In the genomic region with DNA sequence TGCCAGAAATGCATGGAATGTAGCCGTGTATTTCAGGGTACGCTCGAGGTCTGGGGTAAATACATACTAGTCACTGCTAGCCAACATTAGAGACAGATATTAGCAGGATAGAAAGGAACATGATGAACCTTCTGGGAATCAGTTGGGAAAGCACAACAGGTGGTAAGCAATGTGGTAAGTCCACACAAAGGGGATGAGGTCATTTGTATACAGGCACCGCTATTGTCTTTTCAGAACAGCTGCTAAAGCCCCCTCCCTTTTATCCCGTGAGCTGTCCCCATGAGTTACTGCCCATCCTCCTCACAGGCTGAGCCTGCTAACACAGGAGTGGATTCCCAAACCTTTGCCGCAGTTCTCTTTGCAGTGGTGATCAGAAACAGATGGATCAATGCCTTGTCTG, we compare ENCODE assay signal across 11 mouse cellular contexts.
DNase-seq lines count a peak whose midpoint lies in the region; ATAC-seq and TF ChIP-seq lines count a peak whose summit lies in the region.
"Had no signal": no experiment of that assay in that cellular context is flagged by ENCODE, and none has a peak within 500 bp of the region (broad histone marks: within the 10 kb centered on the region; RNA-seq: fewer than 3 reads in every experiment).

No protein-coding gene starts in this region.

- no peak overlapping the region for H3K4me3 ChIP-seq in forebrain, embryonic 14.5 days (ENCODE audit: low read depth, low read length)
- H3K4me3 ChIP-seq in forebrain, postnatal 0 days (ENCODE audit: low read depth, low read length), result no peak overlapping the region
- H3K4me3 ChIP-seq in embryonic fibroblast, embryonic 13.5 days (ENCODE audit: insufficient read depth, low read length), result no peak overlapping the region
- H3K4me3 ChIP-seq: layer of hippocampus, adult 2 months had no signal

- no peaks in the 10 kb centered on the region for H3K36me3 ChIP-seq in forebrain, embryonic 14.5 days (ENCODE audit: control insufficient read depth, insufficient read depth, low read length)
- no peaks in the 10 kb centered on the region for H3K36me3 ChIP-seq in forebrain, postnatal 0 days (ENCODE audit: insufficient read depth)

- no peak overlapping the region for H3K4me2 ChIP-seq in forebrain, embryonic 14.5 days (ENCODE audit: low read length)
- H3K4me2 ChIP-seq in forebrain, postnatal 0 days (ENCODE audit: low read depth), result no peak overlapping the region

- no peaks in the 10 kb centered on the region for H3K4me1 ChIP-seq in forebrain, embryonic 14.5 days (ENCODE audit: control insufficient read depth, insufficient read depth, low read length)
- H3K4me1 ChIP-seq in forebrain, postnatal 0 days (ENCODE audit: insufficient read depth), result peaks cover 6% of the 10 kb centered on the region; the same call in 1 of the 2 replicates
- peaks cover 3% of the 10 kb centered on the region; the same call in 1 of the 2 replicates for H3K4me1 ChIP-seq in embryonic fibroblast, embryonic 13.5 days (ENCODE audit: control insufficient read depth, insufficient read depth, low read length)

- no peaks in the 10 kb centered on the region for H3K27me3 ChIP-seq in forebrain, embryonic 14.5 days (replicated peaks; ENCODE audit: control insufficient read depth, insufficient read depth, low read length)
- H3K27me3 ChIP-seq in forebrain, postnatal 0 days (ENCODE audit: insufficient read depth, low read length), result no peaks in the 10 kb centered on the region

- DNase-seq in forebrain, embryonic 14.5 days (ENCODE audit: low spot score), result peak; percentile 34
- DNase-seq in forebrain, postnatal 0 days, result no peak
- peak; percentile 82 for DNase-seq in R1 (ENCODE audit: low read depth, low spot score)
- peak; percentile 39 for DNase-seq in lung, postnatal 36 days
- DNase-seq in adrenal gland, adult 2 months, result no peak
- no peak for DNase-seq in adrenal gland, adult 18-20 months (ENCODE audit: low spot score in 2 of 2)
- no peak for DNase-seq in spleen, postnatal 4 days (ENCODE audit: low spot score in 2 of 2)
- DNase-seq: thymus, postnatal 14 days had no signal

- H3K27ac ChIP-seq in forebrain, embryonic 14.5 days (ENCODE audit: low read depth, low read length), result no peak overlapping the region
- no peak overlapping the region for H3K27ac ChIP-seq in forebrain, postnatal 0 days (ENCODE audit: low read depth, low read length)
- peak overlapping the region; percentile 100 for H3K27ac ChIP-seq in embryonic fibroblast, embryonic 13.5 days (ENCODE audit: insufficient read depth, low read length)
- H3K27ac ChIP-seq: layer of hippocampus, adult 2 months; liver, embryonic 14.5 days had no signal

- H3K9ac ChIP-seq in forebrain, embryonic 14.5 days (ENCODE audit: low read length), result no peak overlapping the region
- H3K9ac ChIP-seq in forebrain, postnatal 0 days, result no peak overlapping the region
- H3K9ac ChIP-seq: liver, embryonic 14.5 days had no signal

- ATAC-seq in forebrain, embryonic 14.5 days, result no peak
- no peak for ATAC-seq in forebrain, postnatal 0 days

- 18% methylated on average over 6 of the region's 6 CpGs for WGBS in forebrain, embryonic 14.5 days
- 17% methylated on average over 6 of the region's 6 CpGs for WGBS in forebrain, postnatal 0 days

- no peaks in the 10 kb centered on the region for H3K9me3 ChIP-seq in forebrain, embryonic 14.5 days (replicated peaks; ENCODE audit: control insufficient read depth, low read length)
- H3K9me3 ChIP-seq in forebrain, postnatal 0 days (ENCODE audit: low read length), result no peaks in the 10 kb centered on the region

- TF ChIP-seq CTCF in forebrain, postnatal 0 days (IDR thresholded peaks at IDR 0.05; ENCODE audit: low read depth), result no peak
- TF ChIP-seq CTCF in embryonic fibroblast, embryonic 13.5 days (IDR thresholded peaks at IDR 0.05; ENCODE audit: borderline replicate concordance, insufficient read depth, low read length), result no peak

- TF ChIP-seq POLR2A in embryonic fibroblast, embryonic 13.5 days (IDR thresholded peaks at IDR 0.05; ENCODE audit: low read depth, low read length), result no peak

Comparison
In these comparisons a context has a peak if more than half of its experiments do, and no peak if none do; other contexts are left out.
1. DNase-seq: peak in forebrain, embryonic 14.5 days (single experiment), R1 (single experiment) and lung, postnatal 36 days (single experiment); none in forebrain, postnatal 0 days (single experiment), adrenal gland, adult 2 months (single experiment), adrenal gland, adult 18-20 months (0 of 2) and spleen, postnatal 4 days (0 of 2).